Mouse (Mus musculus) neural tube, embryonic 14.5 days (tissue): ENCODE measurements around the gene Tmem182. TPM values are rescaled to one million over a fixed set of nuclear protein-coding genes. Genes with fewer than 3 reads are reported as not detected.

Experiments used
- ATAC-seq: fragments of 200-750 bp; cut with Nextera tagmentation; 2 replicates; pipeline ENCODE4 v1.8.0; 2017; ENCODE audit warnings: low read depth, mild to moderate bottlenecking, moderate TSS enrichment, moderate library complexity
- H3K27ac ChIP-seq: fragments of 300-500 bp; sonication (generic); 2 replicates; pipeline ENCODE4 v1.5.1; 2014; ENCODE audit warnings: low read depth, mild to moderate bottlenecking, control low read depth, low read length, moderate library complexity, mixed read lengths
- H3K27me3 ChIP-seq: fragments of 300-500 bp; sonication (generic); 2 replicates; pipeline ENCODE4 v1.6.1; 2014; ENCODE audit warnings: low read length; ENCODE audit not compliant: control insufficient read depth, insufficient read depth
- H3K36me3 ChIP-seq: fragments of 300-500 bp; sonication (generic); 2 replicates; pipeline ENCODE4 v1.6.1; 2014; ENCODE audit warnings: low read length, mixed read lengths; ENCODE audit not compliant: control insufficient read depth, insufficient read depth
- H3K4me1 ChIP-seq: fragments of 300-500 bp; sonication (generic); 2 replicates; pipeline ENCODE4 v1.6.1; 2014; ENCODE audit warnings: low read length; ENCODE audit not compliant: control insufficient read depth, insufficient read depth
- H3K4me2 ChIP-seq: fragments of 300-500 bp; sonication (generic); 2 replicates; pipeline ENCODE4 v1.6.1; 2014; ENCODE audit warnings: mild to moderate bottlenecking, low read depth, low read length, control low read depth
- H3K4me3 ChIP-seq: fragments of 300-500 bp; sonication (generic); 2 replicates; pipeline ENCODE4 v1.5.1; 2014; ENCODE audit warnings: low read depth, low read length, control low read depth, mixed read lengths
- H3K9ac ChIP-seq: fragments of 300-500 bp; sonication (generic); replicated peaks from 2 replicates; pipeline ENCODE4 v1.6.1; 2014; ENCODE audit warnings: low read depth, mild to moderate bottlenecking, control low read depth, low read length, mixed read lengths
- H3K9me3 ChIP-seq: fragments of 300-500 bp; sonication (generic); 2 replicates; pipeline ENCODE4 v1.6.1; 2016; ENCODE audit warnings: low read length; ENCODE audit not compliant: control insufficient read depth
- WGBS: fragments of 180-500 bp; shearing (Covaris S2); extraction: QIAGEN DNeasy Blood & Tissue Kit; methylation state at CpG from one replicate; pipeline ENCODE4 v1.1.7; 2014; 5-methylcytosine and 5-hydroxymethylcytosine counted together
- polyA plus RNA-seq: library from polyadenylated mRNA; unstranded; fragments of >200 nt; fragmentation: Nextera tagmentation; extraction: Ambion mirVana; gene quantifications from 2 replicates; pipeline ENCODE4 v1.2.1, GENCODE M21; 2014

Gene Tmem182
- polyA plus RNA-seq, 1 experiment from 2014 or later, result 0.15 TPM

GRCm38 (mm10) chr1:40889617-40890016 lies 84.2 kb downstream of the Tmem182 start:
- Histone ChIP-seq H3K4me2 (no peak overlapping the region), H3K27ac (no peak overlapping the region), H3K4me3 (no peak overlapping the region), H3K4me1 (no peaks in the 10 kb centered on the region), H3K9me3 (no peaks in the 10 kb centered on the region), H3K27me3 (no peaks in the 10 kb centered on the region), H3K9ac (no peak overlapping the region), H3K36me3 (no peaks in the 10 kb centered on the region)
- 80% methylated on average over 14 of the region's 14 CpGs for WGBS
- ATAC-seq, result no peak

- WGBS, result 44% methylated on average over 8 of the region's 8 CpGs
- Histone ChIP-seq H3K4me1 (no peaks in the 10 kb centered on the region), H3K27ac (no peak overlapping the region), H3K4me2 (no peak overlapping the region), H3K9ac (no peak overlapping the region), H3K4me3 (no peak overlapping the region), H3K27me3 (no peaks in the 10 kb centered on the region), H3K36me3 (no peaks in the 10 kb centered on the region), H3K9me3 (no peaks in the 10 kb centered on the region)
- ATAC-seq, result no peak
Observed at GRCm38 (mm10) chr1:40890246-40890645, 84.8 kb downstream of the Tmem182 start.

GRCm38 (mm10) chr1:40903712-40904111 lies 98.3 kb downstream of the Tmem182 start:
- H3K9me3 ChIP-seq, result no peaks in the 10 kb centered on the region
- no peak overlapping the region for H3K4me2 ChIP-seq
- no peak overlapping the region for H3K9ac ChIP-seq
- no peaks in the 10 kb centered on the region for H3K27me3 ChIP-seq
- no peaks in the 10 kb centered on the region for H3K36me3 ChIP-seq
- ATAC-seq, result no peak
- H3K27ac ChIP-seq, result no peak overlapping the region
- H3K4me3 ChIP-seq, result no peak overlapping the region
- no peaks in the 10 kb centered on the region for H3K4me1 ChIP-seq

Other genes starting within 250 kb of the Tmem182 start
- gene Slc9a4, start 225.5 kb upstream of the Tmem182 start, polyA plus RNA-seq, result not detected in 2 replicates
- 0.15 and 0.16 TPM in 2 replicates for gene Slc9a2, start 125.0 kb upstream of the Tmem182 start, polyA plus RNA-seq
- gene Mfsd9, start 14.9 kb upstream of the Tmem182 start, polyA plus RNA-seq, result 8.8 and 9.8 TPM in 2 replicates